Mouse (Mus musculus) hindbrain, embryonic 14.5 days (tissue): ENCODE data around the gene Scaf4. TPM values are rescaled to one million over a fixed set of nuclear protein-coding genes. Genes with fewer than 3 reads are reported as not detected.
A peak's percentile ranks its signal among the peaks of the same experiment; 100 is the strongest.

Experiments used
- ATAC-seq: fragments of 200-750 bp; cut with Nextera tagmentation; 2 replicates; pipeline ENCODE4 v1.8.0; 2017; ENCODE audit warnings: moderate number of reproducible peaks, mild to moderate bottlenecking, moderate TSS enrichment, moderate library complexity; ENCODE audit not compliant: low FRiP score
- DNase-seq: peaks from one replicate; pipeline ENCODE4 v3.0.0-alpha.2; 2015; ENCODE audit warnings: low spot score
- H3K27ac ChIP-seq: fragments of 300-500 bp; sonication (generic); 2 replicates; pipeline ENCODE4 v1.5.1; 2014; ENCODE audit warnings: mild to moderate bottlenecking, moderate library complexity
- H3K27me3 ChIP-seq: fragments of 300-500 bp; sonication (generic); 2 replicates; pipeline ENCODE4 v1.6.1; 2014; ENCODE audit warnings: mild to moderate bottlenecking, low read length, mixed read lengths; ENCODE audit not compliant: control insufficient read depth, insufficient read depth
- H3K36me3 ChIP-seq: fragments of 300-500 bp; sonication (generic); replicated peaks from 2 replicates; pipeline ENCODE4 v1.6.1; 2014; ENCODE audit not compliant: control insufficient read depth, insufficient read depth
- H3K4me1 ChIP-seq: fragments of 300-500 bp; sonication (generic); replicated peaks from 2 replicates; pipeline ENCODE4 v1.6.1; 2014; ENCODE audit warnings: antibody characterized with exemption, low read length, mixed read lengths; ENCODE audit not compliant: control insufficient read depth, insufficient read depth
- H3K4me2 ChIP-seq: fragments of 300-500 bp; sonication (generic); replicated peaks from 2 replicates; pipeline ENCODE4 v1.6.1; 2014; ENCODE audit warnings: mild to moderate bottlenecking, moderate library complexity
- H3K4me3 ChIP-seq: fragments of 300-500 bp; sonication (generic); replicated peaks from 2 replicates; pipeline ENCODE4 v1.5.1; 2014; ENCODE audit warnings: mild to moderate bottlenecking, low read length
- H3K9ac ChIP-seq: fragments of 300-500 bp; sonication (generic); 2 replicates; pipeline ENCODE4 v1.6.1; 2014
- H3K9me3 ChIP-seq: fragments of 300-500 bp; sonication (generic); 2 replicates; pipeline ENCODE4 v1.6.1; 2016; ENCODE audit warnings: low read length; ENCODE audit not compliant: control insufficient read depth
- WGBS: fragments of 180-500 bp; shearing (Covaris S2); extraction: QIAGEN DNeasy Blood & Tissue Kit; methylation state at CpG from one replicate; pipeline ENCODE4 v1.1.7; 2014; 5-methylcytosine and 5-hydroxymethylcytosine counted together
- polyA plus RNA-seq: library from polyadenylated mRNA; unstranded; fragments of >200 nt; fragmentation: Nextera tagmentation; extraction: Ambion mirVana; gene quantifications from 2 replicates; pipeline ENCODE4 v1.2.1, GENCODE M21; 2014

Gene Scaf4
- polyA plus RNA-seq, 1 experiment from 2014 or later: 24.4 TPM

GRCm38 (mm10) chr16:90184135-90184534, 100.2 kb downstream of the Scaf4 start:
- no peak overlapping the region for H3K27ac ChIP-seq
- H3K27me3 ChIP-seq: no peaks in the 10 kb centered on the region
- ATAC-seq (no peak), DNase-seq (no peak)
- no peak overlapping the region for H3K9ac ChIP-seq
- H3K9me3 ChIP-seq: no peaks in the 10 kb centered on the region
- H3K4me3 ChIP-seq: no peak overlapping the region
- no peaks in the 10 kb centered on the region for H3K36me3 ChIP-seq
- H3K4me1 ChIP-seq: no peaks in the 10 kb centered on the region
- no peak overlapping the region for H3K4me2 ChIP-seq
- WGBS: 79% methylated on average over 6 of the region's 6 CpGs

DNA sequence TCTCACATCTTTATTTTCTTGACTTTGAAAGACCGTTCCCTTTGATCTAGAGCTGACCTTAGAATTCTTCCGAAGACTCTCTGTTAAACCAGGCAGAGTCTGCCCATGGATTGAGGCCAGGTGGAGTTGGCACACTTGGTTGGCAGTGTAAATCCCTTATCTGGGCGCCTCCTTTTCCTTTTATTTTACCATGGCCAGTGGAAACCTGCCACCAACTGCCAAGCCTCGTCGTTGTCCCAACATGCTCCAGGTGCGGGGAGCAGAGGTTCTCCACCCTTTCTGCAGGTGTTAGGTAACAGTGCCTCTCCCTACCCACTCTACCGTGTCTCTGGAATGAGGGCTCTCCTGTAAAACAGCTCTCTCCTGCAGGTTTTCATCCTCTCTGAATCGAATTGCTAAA, 102.6 kb downstream of the Scaf4 start:
- WGBS: 89% methylated on average over 8 of the region's 8 CpGs
- Histone ChIP-seq H3K4me1 (0 out of 2 replicates have a peak, but pooled peaks cover 2% of the 10 kb centered on the region), H3K36me3 (no peaks in the 10 kb centered on the region), H3K9me3 (no peaks in the 10 kb centered on the region), H3K27me3 (no peaks in the 10 kb centered on the region), H3K4me3 (no peak overlapping the region), H3K9ac (no peak overlapping the region), H3K27ac (no peak overlapping the region), H3K4me2 (no peak overlapping the region)
- ATAC-seq (no peak), DNase-seq (no peak)

DNA sequence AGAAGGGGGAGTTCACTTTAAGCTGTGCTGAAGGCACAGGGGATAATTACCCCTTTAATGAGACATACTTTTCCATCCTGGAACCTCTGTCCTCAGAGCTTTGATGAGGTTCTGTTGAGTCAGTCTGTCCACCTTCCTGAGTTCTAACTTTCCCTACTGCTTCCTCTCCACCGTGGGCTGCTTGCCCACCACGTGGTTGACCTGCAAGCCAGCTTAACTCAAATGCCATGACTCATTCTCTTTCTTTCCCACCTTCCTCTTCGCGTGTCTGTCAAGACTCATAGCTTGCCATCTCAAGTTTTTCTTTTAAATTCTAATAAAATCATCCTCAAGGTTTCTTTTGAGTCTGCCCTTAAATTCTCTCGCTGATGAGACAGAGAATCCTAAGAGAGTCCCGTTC, 103.3 kb downstream of the Scaf4 start:
- H3K36me3 ChIP-seq: no peaks in the 10 kb centered on the region
- H3K4me2 ChIP-seq: no peak overlapping the region
- no peak for DNase-seq
- H3K9me3 ChIP-seq: no peaks in the 10 kb centered on the region
- H3K4me1 ChIP-seq: 0 out of 2 replicates have a peak, but pooled peaks cover 9% of the 10 kb centered on the region
- no peak overlapping the region for H3K9ac ChIP-seq
- H3K4me3 ChIP-seq: no peak overlapping the region
- H3K27ac ChIP-seq: no peak overlapping the region
- ATAC-seq: no peak
- WGBS: 83% methylated on average over 6 of the region's 6 CpGs
- no peaks in the 10 kb centered on the region for H3K27me3 ChIP-seq

GRCm38 (mm10) chr16:90179892-90180291, 104.4 kb downstream of the Scaf4 start:
- no peaks in the 10 kb centered on the region for H3K36me3 ChIP-seq
- H3K27me3 ChIP-seq: no peaks in the 10 kb centered on the region
- H3K9me3 ChIP-seq: no peaks in the 10 kb centered on the region
- 86% methylated on average over 5 of the region's 5 CpGs for WGBS
- DNase-seq (no peak), ATAC-seq (no peak)
- H3K4me2 ChIP-seq: no peak overlapping the region
- H3K4me3 ChIP-seq: no peak overlapping the region
- no peak overlapping the region for H3K9ac ChIP-seq
- H3K4me1 ChIP-seq: 0 out of 2 replicates have a peak, but pooled peaks cover 10% of the 10 kb centered on the region
- no peak overlapping the region for H3K27ac ChIP-seq

- DNase-seq (no peak), ATAC-seq (no peak)
- H3K36me3 ChIP-seq: no peaks in the 10 kb centered on the region
- WGBS: 96% methylated on average over 3 of the region's 3 CpGs
- H3K4me1 ChIP-seq: 0 out of 2 replicates have a peak, but pooled peaks cover 10% of the 10 kb centered on the region
- no peaks in the 10 kb centered on the region for H3K9me3 ChIP-seq
- no peak overlapping the region for H3K27ac ChIP-seq
- no peaks in the 10 kb centered on the region for H3K27me3 ChIP-seq
- no peak overlapping the region for H3K4me3 ChIP-seq
- H3K4me2 ChIP-seq: no peak overlapping the region
- H3K9ac ChIP-seq: no peak overlapping the region
Observed at GRCm38 (mm10) chr16:90178404-90178803, 105.9 kb downstream of the Scaf4 start.

DNA sequence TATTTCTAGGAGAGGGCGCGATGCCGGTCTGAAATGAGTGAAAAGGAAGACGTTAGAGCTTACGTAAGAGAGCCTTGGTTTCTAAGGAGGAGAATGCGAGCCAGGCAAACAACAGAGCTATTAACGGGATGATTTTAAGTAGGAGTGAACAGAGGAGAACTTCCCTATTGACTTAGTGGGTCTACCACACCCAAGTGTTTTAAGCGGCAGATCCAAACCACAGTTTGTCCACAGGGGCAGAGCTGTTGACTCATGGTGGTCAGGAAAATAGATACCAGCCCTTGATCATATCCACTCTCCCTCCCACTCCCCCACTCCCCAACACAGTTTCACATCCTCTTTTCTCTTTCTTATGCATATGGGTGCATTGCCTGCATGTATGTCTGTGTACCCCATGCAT, 106.9 kb downstream of the Scaf4 start:
- Histone ChIP-seq H3K27ac (no peak overlapping the region), H3K27me3 (no peaks in the 10 kb centered on the region), H3K4me2 (no peak overlapping the region), H3K36me3 (no peaks in the 10 kb centered on the region), H3K4me1 (0 out of 2 replicates have a peak, but pooled peaks cover 10% of the 10 kb centered on the region), H3K9me3 (no peaks in the 10 kb centered on the region), H3K9ac (no peak overlapping the region), H3K4me3 (no peak overlapping the region)
- DNase-seq (no peak), ATAC-seq (no peak)
- WGBS: 87% methylated on average over 8 of the region's 8 CpGs

GRCm38 (mm10) chr16:90176472-90176871, 107.8 kb downstream of the Scaf4 start:
- no peak overlapping the region for H3K9ac ChIP-seq
- no peak overlapping the region for H3K4me3 ChIP-seq
- H3K4me2 ChIP-seq: peak overlapping the region; percentile 24
- no peaks in the 10 kb centered on the region for H3K9me3 ChIP-seq
- no peaks in the 10 kb centered on the region for H3K27me3 ChIP-seq
- 0 out of 2 replicates have a peak, but pooled peaks cover 10% of the 10 kb centered on the region for H3K4me1 ChIP-seq
- WGBS: 25% methylated on average over 10 of the region's 10 CpGs
- DNase-seq (peak; percentile 55), ATAC-seq (peak; percentile 60; the same call in 1 of the 2 replicates)
- no peak overlapping the region for H3K27ac ChIP-seq
- no peaks in the 10 kb centered on the region for H3K36me3 ChIP-seq

Other genes with a start within 250 kb of the Scaf4 start
- gene Tiam1, start 140.7 kb downstream of the Scaf4 start, polyA plus RNA-seq: 23.8 and 27.2 TPM in 2 replicates
- gene Sod1, start 63.7 kb downstream of the Scaf4 start, polyA plus RNA-seq: 980 and 1,077 TPM in 2 replicates
- gene Hunk, start 101.5 kb upstream of the Scaf4 start, polyA plus RNA-seq: 6.9 and 7.8 TPM in 2 replicates